Mouse (Mus musculus) bone marrow macrophage, adult 2 months (primary cell): ENCODE measurements around the gene Gm7073. TPM values are rescaled to one million over a fixed set of nuclear protein-coding genes. Genes with fewer than 3 reads are reported as not detected.

Source experiments
- H3K27ac ChIP-seq: 2 replicates; pipeline ENCODE4 v1.5.1; 2012; ENCODE audit warnings: low read depth, low read length; ENCODE audit not compliant: insufficient read depth
- H3K4me1 ChIP-seq: 2 replicates; pipeline ENCODE4 v1.6.1; 2012; ENCODE audit warnings: low read length; ENCODE audit not compliant: control insufficient read depth, insufficient read depth
- H3K4me3 ChIP-seq: 2 replicates; pipeline ENCODE4 v1.5.1; 2012; ENCODE audit warnings: mild to moderate bottlenecking, low read length, moderate library complexity; ENCODE audit not compliant: insufficient read depth
- CTCF ChIP-seq: IDR thresholded peaks from 2 replicates; pipeline ENCODE4 v1.5.1; 2012; ENCODE audit warnings: low read depth, mild to moderate bottlenecking, low read length, moderate library complexity
- POLR2A ChIP-seq: IDR thresholded peaks from 2 replicates; pipeline ENCODE4 v1.6.1; 2012; ENCODE audit warnings: mild to moderate bottlenecking, low read depth, low read length, borderline replicate concordance
- polyA plus RNA-seq: library from polyadenylated mRNA; stranded (reverse); fragments of >200 nt; gene quantifications from 2 replicates; pipeline ENCODE4 v1.2.4, GENCODE M21; 2012; ENCODE audit not compliant: missing spikeins, insufficient read depth, insufficient read length

Gm7073 gene
- polyA plus RNA-seq, 1 experiment, result not detected

DNA sequence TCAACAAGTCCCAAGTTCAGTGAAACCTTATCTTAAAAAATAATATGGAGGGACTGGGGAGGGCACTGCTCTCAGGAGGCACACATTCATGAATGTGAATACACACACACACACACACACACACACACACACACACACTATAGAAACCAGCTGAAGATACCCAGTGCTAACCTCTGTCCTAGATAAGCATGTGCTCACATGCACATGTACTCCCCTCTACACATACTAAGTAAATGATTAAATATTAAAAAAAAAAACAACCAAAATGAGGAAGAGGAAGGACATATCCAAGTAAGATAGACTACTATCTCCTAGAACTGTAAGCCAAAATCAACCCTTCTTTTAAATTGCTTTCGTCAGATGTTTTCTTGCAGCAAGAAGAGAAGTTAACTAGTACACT lies 152.2 kb downstream of the Gm7073 start:
- TF ChIP-seq POLR2A (no peak), CTCF (no peak)
- no peak overlapping the region for H3K27ac ChIP-seq
- H3K4me3 ChIP-seq, result no peak overlapping the region
- H3K4me1 ChIP-seq, result peaks cover 9% of the 10 kb centered on the region

Other genes starting within 250 kb of the Gm7073 start
- gene Atp11c, start 53.4 kb upstream of the Gm7073 start, polyA plus RNA-seq, result 17.6 and 18.9 TPM in 2 replicates